Comparison of ENCODE assay signal across 9 mouse cellular contexts in the genomic region with DNA sequence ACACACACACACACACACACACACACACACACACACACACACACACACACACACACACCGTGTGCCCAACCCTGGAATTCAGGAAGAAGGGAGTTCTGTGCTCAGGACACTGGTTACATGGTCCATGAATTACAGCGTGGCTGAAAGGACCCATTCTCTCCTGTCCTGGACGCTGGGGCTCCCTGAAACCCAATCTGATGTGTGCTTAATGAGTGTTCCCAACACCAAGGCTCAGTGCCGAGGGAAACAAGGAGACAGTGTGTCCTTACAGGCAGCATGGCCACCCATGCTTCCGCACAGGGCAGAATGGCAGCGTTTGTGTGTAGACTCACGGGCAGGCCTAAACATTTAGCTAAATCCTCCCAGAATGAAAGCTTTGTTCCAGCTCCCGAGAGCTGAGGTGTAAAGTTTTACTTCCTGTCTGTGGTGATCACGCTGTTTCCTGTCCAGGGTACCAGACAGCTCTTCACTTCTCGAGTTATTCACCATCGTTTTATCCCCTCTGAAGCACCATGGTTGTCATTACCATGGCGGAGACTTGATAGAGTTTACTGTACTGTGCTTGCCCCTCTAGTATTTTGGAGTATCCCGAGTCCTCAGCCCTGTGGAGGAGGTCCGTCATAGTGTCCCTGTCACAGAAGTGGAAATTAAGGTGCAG.
DNase-seq lines count a peak whose midpoint lies in the region; ATAC-seq lines count a peak whose summit lies in the region.
"Had no signal": no experiment of that assay in that cellular context is flagged by ENCODE, and none has a peak within 500 bp of the region (broad histone marks: within the 10 kb centered on the region; RNA-seq: fewer than 3 reads in every experiment).

No protein-coding gene starts in this region.

- H3K9me3 ChIP-seq in lung, embryonic 16.5 days (ENCODE audit: control insufficient read depth, low read length): peaks cover 7% of the 10 kb centered on the region; the same call in 1 of the 2 replicates
- H3K9me3 ChIP-seq in forebrain, embryonic 12.5 days: peaks cover 9% of the 10 kb centered on the region
- no peaks in the 10 kb centered on the region for H3K9me3 ChIP-seq in neural tube, embryonic 12.5 days
- H3K9me3 ChIP-seq: liver, embryonic 13.5 days had no signal

- no peak overlapping the region for H3K4me3 ChIP-seq in lung, embryonic 16.5 days (ENCODE audit: low read length)
- H3K4me3 ChIP-seq in forebrain, embryonic 12.5 days (replicated peaks): no peak overlapping the region
- no peak overlapping the region for H3K4me3 ChIP-seq in neural tube, embryonic 12.5 days
- H3K4me3 ChIP-seq: liver, embryonic 13.5 days had no signal

- ATAC-seq in lung, embryonic 16.5 days (ENCODE audit: low read depth): peak; percentile 46
- peak; percentile 78; the same call in 1 of the 2 replicates for ATAC-seq in forebrain, embryonic 12.5 days (ENCODE audit: low FRiP score)
- peak; percentile 77 for ATAC-seq in neural tube, embryonic 12.5 days (ENCODE audit: low FRiP score, low read depth)
- ATAC-seq in inflammation-experienced regulatory T-cells, adult 6 months: no peak

- H3K4me1 ChIP-seq in lung, embryonic 16.5 days (replicated peaks; ENCODE audit: control insufficient read depth, insufficient read depth, low read length): peaks cover 11% of the 10 kb centered on the region
- H3K4me1 ChIP-seq in forebrain, embryonic 12.5 days: peaks cover 23% of the 10 kb centered on the region
- H3K4me1 ChIP-seq in neural tube, embryonic 12.5 days: peaks cover 13% of the 10 kb centered on the region
- H3K4me1 ChIP-seq: liver, embryonic 13.5 days had no signal

- no peak for DNase-seq in lung, postnatal 36 days
- DNase-seq in layer of hippocampus, adult 9-11 months: peak; percentile 75
- no peak for DNase-seq in thymus, postnatal 36 days
- no peak for DNase-seq in thymus, postnatal 10 days (ENCODE audit: low spot score in 2 of 2)
- DNase-seq: liver, embryonic 13.5 days had no signal

- H3K4me2 ChIP-seq in lung, embryonic 16.5 days (ENCODE audit: low read depth, low read length): no peak overlapping the region
- 0 out of 2 replicates have a peak overlapping the region, but pooled peaks have one; percentile 13 for H3K4me2 ChIP-seq in forebrain, embryonic 12.5 days
- peak overlapping the region; percentile 22 for H3K4me2 ChIP-seq in neural tube, embryonic 12.5 days (replicated peaks)
- H3K4me2 ChIP-seq: liver, embryonic 13.5 days had no signal

- H3K9ac ChIP-seq in lung, embryonic 16.5 days (ENCODE audit: low read length): no peak overlapping the region; the same call in 1 of the 2 replicates
- no peak overlapping the region for H3K9ac ChIP-seq in forebrain, embryonic 12.5 days
- H3K9ac ChIP-seq in neural tube, embryonic 12.5 days: no peak overlapping the region
- H3K9ac ChIP-seq: liver, embryonic 13.5 days had no signal

- no peaks in the 10 kb centered on the region for H3K36me3 ChIP-seq in lung, embryonic 16.5 days (ENCODE audit: control insufficient read depth, insufficient read depth, low read length)
- no peaks in the 10 kb centered on the region for H3K36me3 ChIP-seq in forebrain, embryonic 12.5 days (replicated peaks)
- H3K36me3 ChIP-seq in neural tube, embryonic 12.5 days: no peaks in the 10 kb centered on the region
- H3K36me3 ChIP-seq: liver, embryonic 13.5 days had no signal

- 0 out of 2 replicates have a peak overlapping the region, but pooled peaks have one; percentile 28 for H3K27ac ChIP-seq in lung, embryonic 16.5 days (ENCODE audit: low read length)
- peak overlapping the region; percentile 61 for H3K27ac ChIP-seq in forebrain, embryonic 12.5 days
- peak overlapping the region; percentile 32; the same call in 1 of the 2 replicates for H3K27ac ChIP-seq in neural tube, embryonic 12.5 days
- H3K27ac ChIP-seq: liver, embryonic 13.5 days had no signal

- no peaks in the 10 kb centered on the region for H3K27me3 ChIP-seq in lung, embryonic 16.5 days (ENCODE audit: control insufficient read depth, insufficient read depth, low read depth, low read length)
- H3K27me3 ChIP-seq in forebrain, embryonic 12.5 days: no peaks in the 10 kb centered on the region
- no peaks in the 10 kb centered on the region for H3K27me3 ChIP-seq in neural tube, embryonic 12.5 days (replicated peaks)
- H3K27me3 ChIP-seq: liver, embryonic 13.5 days had no signal

- 43% methylated on average over 14 of the region's 14 CpGs for WGBS in lung, embryonic 16.5 days
- 40% methylated on average over 14 of the region's 14 CpGs for WGBS in forebrain, embryonic 12.5 days
- 45% methylated on average over 14 of the region's 14 CpGs for WGBS in neural tube, embryonic 12.5 days
